Mouse (Mus musculus) adrenal gland, adult 2 months (tissue): ENCODE results near the gene Kdm2b. TPM values are rescaled to one million over a fixed set of nuclear protein-coding genes. Genes with fewer than 3 reads are reported as not detected.

Source experiments
- DNase-seq: peaks from one replicate; pipeline ENCODE4 v3.0.0; 2021
- long read RNA-seq: library from polyadenylated mRNA; stranded (forward); transcript quantifications from one replicate; pipeline ENCODE4 v2.0.0, GENCODE M21; 2021
- polyA plus RNA-seq: library from polyadenylated mRNA; depleted of rRNA; stranded (reverse); fragments of >200 nt; gene quantifications from 2 replicates; pipeline ENCODE4 v1.2.3, GENCODE M21; 2012; rRNA removed
- total RNA-seq, 2 experiments: library from RNA; stranded (reverse); gene quantifications; 2 replicates each; pipeline ENCODE4 v1.2.3; 2021

The Kdm2b gene
- total RNA-seq (10 to 100 TPM; 13.5 to 15.0 TPM), polyA plus RNA-seq (11.7 and 12.5 TPM in 2 replicates)
- long read RNA-seq, transcript Kdm2b-201 (12 exons, 3,532 nt), result major isoform, 8 of 11 reads
- long read RNA-seq, partial matches to known transcripts, result 1 of 11 reads
- long read RNA-seq, other reads (novel, unspliced or antisense), result 2 of 11 reads

- peak; percentile 32 for DNase-seq
Measured at GRCm38 (mm10) chr5:122989551-122990330, at the start of gene Kdm2b. Gene Kdm2b (minus strand): TSS chr5:122989823.

DNA sequence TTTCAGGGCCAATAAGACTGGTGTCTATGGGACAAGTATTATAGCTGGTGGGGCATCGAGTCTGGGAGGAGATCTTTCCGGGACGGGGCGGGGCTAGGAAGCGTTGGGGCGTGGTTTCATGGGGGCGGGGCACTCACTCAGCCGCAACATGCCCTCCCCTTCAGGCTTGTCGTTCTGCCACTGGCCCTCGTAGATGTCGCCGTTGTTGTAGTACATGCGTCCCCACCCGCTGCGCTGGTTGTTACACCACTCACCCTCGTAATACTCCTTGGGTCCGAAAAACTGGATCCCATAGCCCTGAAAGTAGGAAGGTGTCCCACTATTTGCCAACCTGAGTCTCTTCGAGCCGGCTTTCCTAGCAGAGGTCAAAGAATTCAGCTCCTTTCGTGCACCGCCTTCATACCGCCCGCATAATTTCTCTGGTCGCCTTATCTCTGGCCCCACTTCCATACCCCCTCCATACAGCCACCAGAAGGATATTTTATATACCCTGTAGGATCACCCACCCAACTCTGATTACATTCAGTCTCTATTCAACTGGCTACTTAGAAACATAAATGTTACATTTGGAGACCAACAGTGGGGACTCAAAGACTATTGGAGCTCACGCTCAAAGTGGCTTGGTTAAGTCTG, 49.6 kb upstream of the Kdm2b start:
- DNase-seq, result peak; percentile 89

DNA sequence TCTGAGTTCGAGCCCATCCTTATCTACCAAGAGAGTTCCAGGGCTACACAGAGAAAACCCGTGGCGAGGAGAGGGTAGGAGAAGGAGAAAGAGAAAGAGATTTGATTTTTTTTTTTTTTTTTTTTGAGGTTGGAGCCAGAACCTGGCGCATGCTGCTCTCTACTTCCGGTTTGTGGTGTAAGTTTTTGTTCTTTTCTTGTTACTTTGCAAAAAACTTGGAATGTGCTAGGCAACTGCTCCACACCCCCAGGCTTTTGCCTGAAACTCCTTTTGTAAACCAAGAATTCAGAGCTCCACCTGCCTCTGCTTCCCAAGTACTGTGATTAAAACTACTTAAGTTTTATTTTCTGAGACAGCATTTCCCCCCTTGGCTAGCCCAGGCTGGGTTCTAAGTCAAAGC, 48.5 kb upstream of the Kdm2b start:
- no peak for DNase-seq

DNA sequence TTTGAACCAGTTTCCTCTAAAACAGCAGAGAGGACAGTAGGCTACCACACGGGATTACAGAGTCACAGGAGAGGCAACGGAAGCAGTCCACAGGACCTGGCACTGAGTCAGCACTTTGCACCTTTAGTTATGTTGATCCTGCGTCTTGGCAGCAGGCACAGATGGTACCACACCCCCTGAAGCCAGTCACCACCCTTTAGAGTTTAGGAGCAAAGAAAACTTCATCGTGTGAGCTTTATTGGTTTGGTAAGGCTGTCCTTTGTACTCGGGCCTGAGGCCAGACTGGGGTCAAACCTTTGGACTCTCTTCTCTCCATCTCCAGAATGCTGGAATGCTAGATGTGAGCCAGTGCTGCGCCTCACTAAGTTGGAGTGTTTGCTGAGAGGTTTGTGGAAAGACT, 45.9 kb upstream of the Kdm2b start:
- DNase-seq, result no peak

GRCm38 (mm10) chr5:123035089-123035488, 45.5 kb upstream of the Kdm2b start:
- DNase-seq, result no peak

DNA sequence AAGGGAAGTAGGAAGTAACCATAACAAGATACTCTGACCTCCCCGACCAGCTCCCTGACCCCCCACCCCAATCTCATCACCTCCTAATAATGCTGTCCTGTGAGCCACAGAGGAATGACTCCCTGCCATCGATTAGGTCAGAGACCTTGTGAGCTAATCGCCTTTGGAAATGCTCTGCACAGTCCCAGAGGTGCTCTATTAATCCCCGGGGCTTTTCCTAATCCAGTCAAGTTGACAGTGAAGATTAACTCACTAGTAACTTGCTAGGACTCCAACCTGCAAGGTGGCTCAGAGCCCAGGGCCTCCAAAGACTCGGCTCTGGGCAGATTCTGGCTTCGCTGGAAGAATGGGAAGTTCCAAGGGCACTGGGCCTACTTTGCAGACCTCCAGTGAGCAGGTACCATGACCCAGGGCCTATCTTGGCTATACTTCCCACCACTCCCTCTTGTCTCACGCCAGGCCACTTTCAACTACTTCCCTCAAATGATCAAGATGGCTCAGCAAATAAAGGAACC, 44.1 kb upstream of the Kdm2b start:
- DNase-seq, result no peak

- DNase-seq, result no peak
Measured at GRCm38 (mm10) chr5:123031312-123031711, 41.7 kb upstream of the Kdm2b start.

DNA sequence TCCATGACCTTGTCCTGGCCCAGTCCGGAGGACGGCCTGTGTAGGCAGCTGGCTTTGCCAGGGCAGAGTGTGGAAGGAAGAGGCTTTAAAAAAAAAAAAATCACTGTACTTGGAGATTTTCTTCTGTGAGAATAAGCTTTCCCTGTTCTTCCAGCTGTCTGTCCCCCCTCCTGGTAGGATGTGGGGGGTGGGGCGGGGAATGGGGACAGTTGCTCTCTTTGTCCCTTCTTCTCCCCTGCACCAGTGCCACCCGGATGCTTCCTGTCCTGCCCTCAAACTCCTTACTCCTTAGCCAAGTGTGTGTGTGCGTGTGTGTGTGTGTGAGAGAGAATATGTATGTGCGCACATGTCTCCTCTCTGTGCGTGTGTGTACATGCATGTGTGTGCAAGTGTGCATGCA, 40.1 kb upstream of the Kdm2b start:
- no peak for DNase-seq

DNA sequence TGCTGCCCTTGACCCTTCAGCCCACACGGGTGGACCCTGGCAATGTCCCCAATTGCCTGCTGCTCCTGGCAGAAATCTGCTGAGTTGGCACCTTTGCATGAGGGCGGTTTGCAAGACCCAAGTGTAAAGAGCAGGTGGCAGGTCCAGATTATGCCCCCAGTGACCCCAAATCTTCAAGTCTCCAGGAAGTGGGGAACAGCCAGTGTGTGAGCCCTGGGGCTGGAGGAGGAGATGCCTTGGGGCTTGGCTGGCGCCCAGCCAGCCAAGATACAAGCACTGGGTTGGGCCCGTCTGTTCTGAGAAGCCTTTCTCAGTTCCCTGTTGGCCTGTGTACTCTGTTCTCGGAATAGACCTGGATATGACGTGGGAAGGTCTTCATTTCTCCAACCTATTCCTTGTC, 37.8 kb upstream of the Kdm2b start:
- DNase-seq, result no peak

DNA sequence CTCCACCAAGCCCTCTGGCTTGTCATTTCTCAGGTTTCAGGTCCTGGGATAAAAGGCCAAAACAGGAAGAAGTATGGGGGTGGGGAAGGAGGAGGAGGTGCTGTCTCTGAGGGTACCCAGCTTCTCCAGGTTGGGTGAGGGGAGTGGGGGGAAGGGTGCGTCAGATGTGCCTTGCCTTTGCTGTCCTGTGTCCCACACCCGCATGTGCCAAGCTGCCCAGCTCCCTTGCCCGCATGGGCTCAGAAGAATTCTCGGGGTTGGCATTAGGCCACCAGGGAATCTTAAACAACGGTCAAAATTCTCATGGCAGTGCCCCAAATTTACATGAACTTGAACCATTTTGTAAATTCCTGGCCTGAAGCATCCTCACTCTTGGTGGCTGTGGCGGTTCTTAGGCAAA, 36.8 kb upstream of the Kdm2b start:
- DNase-seq, result no peak

DNA sequence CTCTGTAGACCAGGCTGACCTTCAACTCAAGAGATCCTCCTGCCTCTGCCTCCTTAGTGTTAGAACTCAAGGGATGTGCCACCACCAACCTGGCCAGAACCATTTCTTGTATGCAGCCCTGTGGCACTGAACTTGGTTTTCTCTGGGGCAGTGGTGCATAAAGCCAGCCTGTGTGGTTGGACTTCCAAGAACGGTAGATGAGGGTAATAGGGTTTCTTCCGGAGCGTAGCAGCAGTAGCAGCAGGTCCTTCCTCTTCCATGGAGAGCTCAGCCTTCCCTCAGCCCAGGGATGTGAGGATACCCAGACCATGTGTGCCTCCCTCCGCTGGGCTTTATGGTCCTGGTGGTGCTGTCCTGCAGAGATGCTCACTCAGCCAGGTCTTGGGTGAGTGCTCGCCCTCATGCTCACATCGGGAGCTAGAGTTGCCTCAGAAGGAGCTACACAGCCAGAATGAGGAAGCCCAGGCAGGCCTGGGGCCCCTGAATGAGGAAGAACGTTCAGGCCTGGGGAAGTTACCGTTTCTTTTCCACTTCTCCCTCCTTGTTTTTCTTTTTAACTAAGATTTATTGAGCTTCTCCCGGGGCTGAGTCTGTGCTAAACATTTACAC, 35.4 kb upstream of the Kdm2b start:
- DNase-seq, result no peak

GRCm38 (mm10) chr5:123024312-123024711, 34.7 kb upstream of the Kdm2b start:
- no peak for DNase-seq

DNA sequence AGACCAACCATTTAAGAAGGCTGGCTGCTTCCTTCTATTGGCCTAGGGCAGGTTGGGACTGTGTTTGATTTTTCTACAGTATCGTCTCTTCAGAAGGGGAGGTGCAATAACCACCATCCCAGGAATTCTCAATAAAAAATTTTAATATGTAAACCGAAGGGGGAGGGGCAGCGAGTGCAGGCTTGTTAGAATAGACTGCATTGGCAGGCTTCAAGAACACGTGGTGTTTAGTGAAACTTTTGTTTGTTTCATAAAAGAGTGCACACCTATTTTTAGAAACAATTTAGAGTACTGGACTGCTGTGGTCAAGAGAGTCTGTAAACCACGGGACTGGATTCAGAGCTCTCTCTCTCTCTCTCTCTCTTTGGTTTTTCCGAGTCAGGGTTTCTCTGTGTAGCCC, 33.4 kb upstream of the Kdm2b start:
- no peak for DNase-seq

DNA sequence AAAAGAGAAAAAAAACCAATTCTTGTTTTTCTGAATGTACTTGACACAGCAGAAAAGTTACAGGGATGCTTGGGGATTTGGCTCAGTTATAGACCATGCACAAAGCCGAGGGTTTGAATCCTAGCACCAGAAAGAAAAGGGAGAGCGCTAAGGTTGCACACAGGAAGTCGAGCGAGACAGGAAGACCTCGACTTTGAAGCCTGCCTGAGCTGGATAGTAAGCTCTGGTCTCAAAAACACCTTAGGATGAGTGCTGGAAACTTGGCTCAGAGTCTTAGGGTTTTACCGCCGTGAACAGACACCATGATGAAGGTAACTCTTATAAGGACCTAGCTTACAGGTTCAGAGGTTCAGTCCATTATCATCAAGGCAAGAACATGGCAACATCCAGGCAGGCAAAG, 31.8 kb upstream of the Kdm2b start:
- DNase-seq, result no peak

GRCm38 (mm10) chr5:123020426-123020825, 30.8 kb upstream of the Kdm2b start:
- DNase-seq, result no peak

- DNase-seq, result no peak
Measured at GRCm38 (mm10) chr5:123019336-123020016, 29.9 kb upstream of the Kdm2b start.

- DNase-seq, result no peak
Measured at GRCm38 (mm10) chr5:123017504-123017903, 27.9 kb upstream of the Kdm2b start.

- DNase-seq, result no peak
Measured at GRCm38 (mm10) chr5:123015915-123016314, 26.3 kb upstream of the Kdm2b start.

- peak; percentile 99 for DNase-seq
Measured at GRCm38 (mm10) chr5:123014753-123015701, 25.4 kb upstream of the Kdm2b start, which contains the start of gene Orai1. Gene Orai1 (plus strand): TSS chr5:123015074.

- peak; percentile 68 for DNase-seq
Measured at GRCm38 (mm10) chr5:123013599-123014315, 24.1 kb upstream of the Kdm2b start.
